9 mouse cellular contexts compared by ENCODE assay signal in the genomic region with DNA sequence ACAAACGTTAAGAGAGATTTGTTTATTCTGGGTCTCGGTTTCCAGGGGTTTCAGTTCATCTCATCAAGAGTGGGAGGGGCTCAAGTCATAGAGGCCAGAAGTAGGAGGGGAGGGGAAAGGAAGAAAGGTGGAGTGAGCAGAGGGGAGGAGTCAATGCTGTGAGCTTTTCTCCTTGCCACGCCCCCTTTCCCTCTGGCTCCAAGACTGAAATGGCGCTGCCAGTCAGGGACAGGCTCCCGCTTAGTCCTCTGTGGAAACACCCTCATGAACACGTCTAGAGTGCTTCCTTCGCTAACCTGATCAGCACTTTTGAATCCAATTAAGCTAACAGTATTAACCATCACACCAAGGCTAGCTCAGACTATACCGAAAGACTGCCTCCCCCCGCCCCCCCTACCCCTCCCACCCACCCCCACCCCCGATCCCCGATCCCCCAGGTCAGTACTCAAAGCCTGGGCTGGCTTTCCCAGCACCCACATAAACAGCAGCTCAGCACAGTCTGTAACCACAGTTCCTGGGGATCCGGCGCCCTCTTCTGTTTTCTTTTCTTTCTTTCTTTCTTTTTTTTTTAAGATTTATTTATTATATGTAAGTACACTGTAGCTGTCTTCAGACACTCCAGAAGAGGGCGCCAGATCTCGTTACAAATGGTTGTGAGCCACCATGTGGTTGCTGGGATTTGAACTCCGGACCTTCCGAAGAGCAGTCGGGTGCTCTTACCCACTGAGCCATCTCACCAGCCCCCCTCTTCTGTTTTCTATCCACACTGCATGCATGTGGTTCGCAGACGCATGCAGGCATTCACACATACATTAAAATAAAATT.
DNase-seq lines count a peak whose midpoint lies in the region; ATAC-seq and TF ChIP-seq lines count a peak whose summit lies in the region.
"Had no signal": no experiment of that assay in that cellular context is flagged by ENCODE, and none has a peak within 500 bp of the region (broad histone marks: within the 10 kb centered on the region; RNA-seq: fewer than 3 reads in every experiment).

No protein-coding gene starts in this region.

- peak; percentile 58 for DNase-seq in forebrain, embryonic 10.5 days (ENCODE audit: extremely low spot score, low spot score)
- peak; percentile 30 for DNase-seq in urinary bladder, postnatal 14 days (ENCODE audit: low spot score)
- no peak for DNase-seq in urinary bladder, postnatal 25 days (ENCODE audit: low spot score)
- DNase-seq in lung, embryonic 14.5 days = peak; percentile 87
- no peak for DNase-seq in ovary, postnatal 10 days (ENCODE audit: low spot score)
- DNase-seq in thymus, postnatal 4 days = no peak
- no peak for DNase-seq in frontal cortex, postnatal 10 days (ENCODE audit: low spot score in 2 of 2)
- DNase-seq: cerebellum, adult 9-11 months had no signal

- H3K4me2 ChIP-seq in forebrain, embryonic 15.5 days (replicated peaks) = no peak overlapping the region
- peak overlapping the region; percentile 40 for H3K4me2 ChIP-seq in lung, embryonic 14.5 days

- no peak overlapping the region for H3K9ac ChIP-seq in forebrain, embryonic 15.5 days (replicated peaks)
- no peak overlapping the region for H3K9ac ChIP-seq in lung, embryonic 14.5 days

- TF ChIP-seq CTCF in lung, embryonic 14.5 days (IDR thresholded peaks at IDR 0.05; ENCODE audit: low read depth) = no peak

- peak overlapping the region; percentile 73 for H3K27ac ChIP-seq in forebrain, embryonic 10.5 days
- H3K27ac ChIP-seq in forebrain, embryonic 15.5 days (replicated peaks) = no peak overlapping the region
- H3K27ac ChIP-seq in lung, embryonic 14.5 days (ENCODE audit: low read depth) = no peak overlapping the region

- no peaks in the 10 kb centered on the region for H3K9me3 ChIP-seq in forebrain, embryonic 10.5 days
- H3K9me3 ChIP-seq in forebrain, embryonic 15.5 days = no peaks in the 10 kb centered on the region
- no peaks in the 10 kb centered on the region for H3K9me3 ChIP-seq in lung, embryonic 14.5 days (ENCODE audit: low read depth, low read length)

- no peak for ATAC-seq in forebrain, embryonic 15.5 days (replicated peaks)
- peak; percentile 60 for ATAC-seq in lung, embryonic 14.5 days (ENCODE audit: insufficient read depth)

- WGBS in forebrain, embryonic 10.5 days = 33% methylated on average over 20 of the region's 20 CpGs
- WGBS in forebrain, embryonic 15.5 days = 34% methylated on average over 20 of the region's 20 CpGs
- WGBS in lung, embryonic 14.5 days = 34% methylated on average over 20 of the region's 20 CpGs

- H3K36me3 ChIP-seq in forebrain, embryonic 10.5 days (replicated peaks) = no peaks in the 10 kb centered on the region
- H3K36me3 ChIP-seq in forebrain, embryonic 15.5 days = no peaks in the 10 kb centered on the region
- no peaks in the 10 kb centered on the region for H3K36me3 ChIP-seq in lung, embryonic 14.5 days (ENCODE audit: insufficient read depth)

- peaks cover 53% of the 10 kb centered on the region for H3K4me1 ChIP-seq in forebrain, embryonic 10.5 days
- peaks cover 10% of the 10 kb centered on the region; the same call in 1 of the 2 replicates for H3K4me1 ChIP-seq in forebrain, embryonic 15.5 days
- H3K4me1 ChIP-seq in lung, embryonic 14.5 days (ENCODE audit: insufficient read depth) = peaks cover 5% of the 10 kb centered on the region; the same call in 1 of the 2 replicates

- peaks cover 27% of the 10 kb centered on the region for H3K27me3 ChIP-seq in forebrain, embryonic 10.5 days (ENCODE audit: poor library complexity, severe bottlenecking)
- H3K27me3 ChIP-seq in forebrain, embryonic 15.5 days = no peaks in the 10 kb centered on the region
- H3K27me3 ChIP-seq in lung, embryonic 14.5 days (ENCODE audit: insufficient read depth, low read length) = no peaks in the 10 kb centered on the region; the same call in 1 of the 2 replicates

- peak overlapping the region; percentile 45 for H3K4me3 ChIP-seq in forebrain, embryonic 10.5 days
- no peak overlapping the region for H3K4me3 ChIP-seq in forebrain, embryonic 15.5 days
- peak overlapping the region; percentile 4; the same call in 1 of the 2 replicates for H3K4me3 ChIP-seq in lung, embryonic 14.5 days (ENCODE audit: low read depth, low read length)

Comparison
In these comparisons a context has a peak if more than half of its experiments do, and no peak if none do; other contexts are left out.
1. DNase-seq: peak in forebrain, embryonic 10.5 days (single experiment), urinary bladder, postnatal 14 days (single experiment) and lung, embryonic 14.5 days (single experiment); none in urinary bladder, postnatal 25 days (single experiment), ovary, postnatal 10 days (single experiment), thymus, postnatal 4 days (single experiment) and frontal cortex, postnatal 10 days (0 of 2).